Mouse (Mus musculus) heart, embryonic 10.5 days (tissue): ENCODE measurements around the gene Cenpq. TPM values are rescaled to one million over a fixed set of nuclear protein-coding genes. Genes with fewer than 3 reads are reported as not detected.

ENCODE experiments used
- DNase-seq: peaks from one replicate; pipeline ENCODE4 v3.0.0-alpha.2; 2017; ENCODE audit warnings: low spot score
- H3K27ac ChIP-seq: fragments of 300-500 bp; sonication (generic); 2 replicates; pipeline ENCODE4 v1.5.1; 2016; ENCODE audit warnings: mild to moderate bottlenecking
- H3K27me3 ChIP-seq: fragments of 300-500 bp; sonication (generic); 2 replicates; pipeline ENCODE4 v1.6.1; 2016; ENCODE audit warnings: mild to moderate bottlenecking; ENCODE audit not compliant: poor library complexity, insufficient read depth, severe bottlenecking
- H3K36me3 ChIP-seq: fragments of 300-500 bp; sonication (generic); 2 replicates; pipeline ENCODE4 v1.6.1; 2016; ENCODE audit warnings: mild to moderate bottlenecking, moderate library complexity
- H3K4me1 ChIP-seq: fragments of 300-500 bp; sonication (generic); 2 replicates; pipeline ENCODE4 v1.6.1; 2016; ENCODE audit warnings: mild to moderate bottlenecking
- H3K4me3 ChIP-seq: fragments of 300-500 bp; sonication (generic); 2 replicates; pipeline ENCODE4 v1.5.1; 2016; ENCODE audit warnings: mild to moderate bottlenecking, moderate library complexity
- H3K9me3 ChIP-seq: fragments of 300-500 bp; sonication (generic); 2 replicates; pipeline ENCODE4 v1.6.1; 2016; ENCODE audit warnings: mild to moderate bottlenecking, moderate library complexity
- WGBS: fragments of 180-500 bp; shearing (Covaris S2); methylation state at CpG from one replicate; pipeline ENCODE4 v1.1.7; 2016; 5-methylcytosine and 5-hydroxymethylcytosine counted together
- polyA plus RNA-seq: library from polyadenylated mRNA; unstranded; fragments of >200 nt; fragmentation: Nextera tagmentation; extraction: Ambion mirVana; gene quantifications from 2 replicates; pipeline ENCODE4 v1.2.1, GENCODE M21; 2016

The Cenpq gene
- 20.6 and 27.0 TPM in 2 replicates for polyA plus RNA-seq

GRCm38 (mm10) chr17:40934420-40935231 lies at the start of gene Cenpq, which contains the start of gene Mut:
Gene Cenpq, minus strand, starts transcription at chr17:40935047.
Gene Mut, plus strand, starts transcription at chr17:40934685.
- H3K4me1 ChIP-seq: peaks cover 5% of the 10 kb centered on the region; the same call in 1 of the 2 replicates
- WGBS: under 1% methylated on average over 50 of the region's 50 CpGs
- H3K36me3 ChIP-seq: peaks cover 19% of the 10 kb centered on the region
- no peaks in the 10 kb centered on the region for H3K27me3 ChIP-seq
- peak; percentile 98 for DNase-seq
- peak within 1 kb of the TSS; percentile 91 for H3K27ac ChIP-seq
- no peaks in the 10 kb centered on the region for H3K9me3 ChIP-seq
- peak within 1 kb of the TSS; percentile 78 for H3K4me3 ChIP-seq

DNA sequence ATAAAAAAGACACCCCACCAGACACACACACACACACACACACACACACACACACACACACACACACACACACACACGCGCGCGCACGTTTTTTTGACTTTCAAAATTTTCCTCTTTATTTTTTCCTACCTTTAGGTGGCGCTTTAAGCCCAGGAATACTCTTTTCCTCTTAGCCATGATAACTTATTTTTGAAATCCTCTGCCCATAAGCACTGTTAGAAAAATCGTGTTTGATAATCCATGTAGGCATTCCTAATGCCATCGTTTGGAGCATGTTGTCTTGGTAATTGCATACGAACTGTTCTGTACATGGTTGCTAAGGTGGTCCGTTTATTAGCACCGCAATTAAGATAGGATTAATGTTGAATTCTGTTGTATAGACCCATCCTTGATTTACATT lies 43.1 kb upstream of the Cenpq start:
- Histone ChIP-seq H3K9me3 (no peaks in the 10 kb centered on the region), H3K4me3 (no peak overlapping the region), H3K4me1 (no peaks in the 10 kb centered on the region), H3K27me3 (no peaks in the 10 kb centered on the region), H3K27ac (no peak overlapping the region), H3K36me3 (no peaks in the 10 kb centered on the region)
- WGBS: 75% methylated on average over 10 of the region's 11 CpGs
- DNase-seq: no peak

- H3K4me1 ChIP-seq: no peaks in the 10 kb centered on the region
- H3K27ac ChIP-seq: no peak overlapping the region
- H3K27me3 ChIP-seq: no peaks in the 10 kb centered on the region
- H3K4me3 ChIP-seq: no peak overlapping the region
- 77% methylated on average over 3 of the region's 3 CpGs for WGBS
- DNase-seq: no peak
- no peaks in the 10 kb centered on the region for H3K9me3 ChIP-seq
- peaks cover 45% of the 10 kb centered on the region for H3K36me3 ChIP-seq
Measured at GRCm38 (mm10) chr17:40948518-40948917, 13.7 kb upstream of the Cenpq start.

DNA sequence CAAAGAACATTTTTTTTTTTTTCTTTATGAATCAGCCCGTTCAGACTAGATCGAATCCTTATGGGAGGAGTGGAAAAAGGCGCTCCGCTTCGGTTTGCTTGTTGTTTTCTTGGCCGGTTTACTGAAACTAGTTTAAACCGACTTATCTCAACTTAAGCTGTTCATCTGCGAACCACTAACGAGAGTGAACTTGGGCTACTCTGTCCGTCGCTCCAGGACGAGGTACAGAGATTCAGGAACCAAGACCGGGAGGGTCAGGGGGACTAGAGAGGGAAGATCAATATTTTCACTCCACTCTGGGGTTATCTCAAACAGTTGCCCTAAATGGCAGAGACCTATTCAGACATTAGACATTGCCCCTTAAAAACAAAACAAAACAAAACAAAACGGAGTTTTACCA lies 862 bp downstream of the Cenpq start:
- Histone ChIP-seq H3K36me3 (peaks cover 24% of the 10 kb centered on the region), H3K4me3 (peak overlapping the region; percentile 78), H3K9me3 (no peaks in the 10 kb centered on the region), H3K27ac (peak overlapping the region; percentile 91), H3K27me3 (no peaks in the 10 kb centered on the region), H3K4me1 (peaks cover 5% of the 10 kb centered on the region; the same call in 1 of the 2 replicates)
- under 1% methylated on average over 14 of the region's 14 CpGs for WGBS
- no peak for DNase-seq

- 89% methylated on average over 2 of the region's 2 CpGs for WGBS
- H3K27ac ChIP-seq: no peak overlapping the region
- no peaks in the 10 kb centered on the region for H3K9me3 ChIP-seq
- no peak overlapping the region for H3K4me3 ChIP-seq
- DNase-seq: no peak
- H3K4me1 ChIP-seq: no peaks in the 10 kb centered on the region
- no peaks in the 10 kb centered on the region for H3K36me3 ChIP-seq
- H3K27me3 ChIP-seq: no peaks in the 10 kb centered on the region
Measured at GRCm38 (mm10) chr17:40915499-40915898, 19.3 kb downstream of the Cenpq start.

DNA sequence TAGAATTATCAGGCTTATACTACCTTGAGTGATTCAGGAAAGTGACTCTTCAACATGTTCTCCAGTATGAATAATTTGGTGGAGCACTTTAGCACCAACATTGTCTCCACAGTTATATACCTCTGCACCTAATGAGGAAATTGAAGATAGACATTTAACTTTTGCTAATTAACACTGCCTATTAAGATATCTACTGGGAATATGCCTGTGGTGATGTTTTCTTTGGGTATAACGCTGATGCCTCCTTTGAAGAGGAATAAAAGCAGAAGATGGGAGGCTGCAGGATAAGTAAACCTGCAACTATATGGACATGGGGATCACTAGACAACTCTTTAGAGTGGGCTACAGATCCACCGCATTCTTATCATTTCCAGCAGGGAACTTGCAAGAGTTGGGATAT lies 20.6 kb downstream of the Cenpq start, which contains the start of gene Glyatl3:
Gene Glyatl3, minus strand, starts transcription at position 101 of the 400 bp plus-strand sequence.
- H3K27ac ChIP-seq: no peak within 1 kb of the TSS
- H3K4me1 ChIP-seq: no peaks in the 10 kb centered on the region
- no peaks in the 10 kb centered on the region for H3K36me3 ChIP-seq
- no peak for DNase-seq
- no peak within 1 kb of the TSS for H3K4me3 ChIP-seq
- H3K27me3 ChIP-seq: no peaks in the 10 kb centered on the region
- no peaks in the 10 kb centered on the region for H3K9me3 ChIP-seq
- 87% methylated on average over 2 of the region's 2 CpGs for WGBS

DNA sequence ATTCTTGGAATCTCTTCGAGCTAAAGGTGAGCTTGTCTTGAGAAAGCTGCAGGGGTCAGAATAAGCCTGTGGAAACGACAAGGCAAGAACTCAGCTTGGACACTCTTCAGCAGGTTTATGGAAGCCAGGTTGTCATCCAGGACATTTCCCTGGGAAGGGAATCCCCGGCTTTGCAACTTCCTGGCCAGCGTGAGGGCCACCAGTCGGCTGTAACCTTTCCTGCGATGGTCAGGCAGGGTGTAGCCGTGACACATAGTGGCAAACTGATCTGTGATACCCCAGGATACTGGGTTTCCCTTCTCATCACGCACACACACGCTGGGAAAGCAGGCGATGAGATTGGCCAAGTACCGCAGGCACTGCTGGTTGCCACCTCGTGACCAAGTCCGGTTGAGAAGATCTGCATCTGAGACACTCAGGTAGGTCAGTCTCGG lies 30.1 kb downstream of the Cenpq start:
- DNase-seq: no peak
- no peaks in the 10 kb centered on the region for H3K27me3 ChIP-seq

GRCm38 (mm10) chr17:40904056-40904597 lies 30.7 kb downstream of the Cenpq start:
- WGBS: 4% methylated on average over 11 of the region's 11 CpGs
- H3K9me3 ChIP-seq: no peaks in the 10 kb centered on the region
- no peaks in the 10 kb centered on the region for H3K36me3 ChIP-seq
- no peak for DNase-seq
- H3K4me3 ChIP-seq: peak overlapping the region; percentile 50
- no peaks in the 10 kb centered on the region for H3K27me3 ChIP-seq
- no peak overlapping the region for H3K27ac ChIP-seq
- peaks cover 11% of the 10 kb centered on the region for H3K4me1 ChIP-seq

More for the DNA sequence above, 30.1 kb downstream of the Cenpq start:
- peaks cover 11% of the 10 kb centered on the region for H3K4me1 ChIP-seq
- peak overlapping the region; percentile 31; the same call in 1 of the 2 replicates for H3K27ac ChIP-seq
- WGBS: 5% methylated on average over 14 of the region's 14 CpGs
- H3K9me3 ChIP-seq: no peaks in the 10 kb centered on the region
- H3K4me3 ChIP-seq: peak overlapping the region; percentile 50
- H3K36me3 ChIP-seq: no peaks in the 10 kb centered on the region

GRCm38 (mm10) chr17:40903345-40903744 lies 31.5 kb downstream of the Cenpq start:
- WGBS: 33% methylated on average over 4 of the region's 4 CpGs
- Histone ChIP-seq H3K36me3 (no peaks in the 10 kb centered on the region), H3K4me1 (peaks cover 11% of the 10 kb centered on the region), H3K27me3 (no peaks in the 10 kb centered on the region), H3K4me3 (no peak overlapping the region), H3K27ac (no peak overlapping the region), H3K9me3 (no peaks in the 10 kb centered on the region)
- DNase-seq: no peak

GRCm38 (mm10) chr17:40899783-40900363 lies 35.0 kb downstream of the Cenpq start:
- no peak for DNase-seq
- H3K4me3 ChIP-seq: no peak overlapping the region
- WGBS: 49% methylated on average over 4 of the region's 4 CpGs
- no peak overlapping the region for H3K27ac ChIP-seq
- peaks cover 11% of the 10 kb centered on the region for H3K4me1 ChIP-seq
- no peaks in the 10 kb centered on the region for H3K9me3 ChIP-seq
- no peaks in the 10 kb centered on the region for H3K36me3 ChIP-seq
- no peaks in the 10 kb centered on the region for H3K27me3 ChIP-seq

DNA sequence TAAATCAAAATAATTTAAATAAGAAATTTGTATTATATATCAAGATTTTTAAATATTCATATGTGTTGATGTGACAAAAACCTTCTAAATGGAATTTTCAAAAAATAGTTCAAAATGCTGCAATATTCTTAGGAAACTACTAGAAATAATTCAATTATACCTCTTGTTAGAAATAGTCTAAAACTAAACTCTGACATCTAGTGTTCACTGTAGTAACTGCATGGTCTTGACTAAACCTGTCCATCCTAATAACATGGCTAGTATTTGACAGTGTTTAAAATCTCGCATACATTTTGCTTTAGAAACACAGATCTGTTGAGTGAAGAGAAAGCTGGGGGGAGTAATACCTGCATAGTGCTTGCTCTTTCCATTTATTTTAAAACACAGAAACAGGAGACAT lies 38.0 kb downstream of the Cenpq start:
- Histone ChIP-seq H3K27me3 (no peaks in the 10 kb centered on the region), H3K36me3 (no peaks in the 10 kb centered on the region), H3K9me3 (no peaks in the 10 kb centered on the region), H3K4me1 (no peaks in the 10 kb centered on the region), H3K27ac (no peak overlapping the region), H3K4me3 (no peak overlapping the region)
- no peak for DNase-seq
- WGBS: 63% methylated on average over 1 of the region's 1 CpGs

GRCm38 (mm10) chr17:40887849-40888536 lies 46.9 kb downstream of the Cenpq start:
- Histone ChIP-seq H3K4me3 (no peak overlapping the region), H3K36me3 (no peaks in the 10 kb centered on the region), H3K4me1 (no peaks in the 10 kb centered on the region), H3K9me3 (no peaks in the 10 kb centered on the region), H3K27ac (no peak overlapping the region), H3K27me3 (no peaks in the 10 kb centered on the region)
- no peak for DNase-seq
- WGBS: 71% methylated on average over 4 of the region's 4 CpGs
